Mouse (Mus musculus): Measurements from ENCODE around the gene Fgfr2. TPM values are rescaled to one million over a fixed set of nuclear protein-coding genes. Genes with fewer than 3 reads are reported as not detected.

The Fgfr2 gene
- total RNA-seq, 1 experiment, result 37.5 TPM

DNA sequence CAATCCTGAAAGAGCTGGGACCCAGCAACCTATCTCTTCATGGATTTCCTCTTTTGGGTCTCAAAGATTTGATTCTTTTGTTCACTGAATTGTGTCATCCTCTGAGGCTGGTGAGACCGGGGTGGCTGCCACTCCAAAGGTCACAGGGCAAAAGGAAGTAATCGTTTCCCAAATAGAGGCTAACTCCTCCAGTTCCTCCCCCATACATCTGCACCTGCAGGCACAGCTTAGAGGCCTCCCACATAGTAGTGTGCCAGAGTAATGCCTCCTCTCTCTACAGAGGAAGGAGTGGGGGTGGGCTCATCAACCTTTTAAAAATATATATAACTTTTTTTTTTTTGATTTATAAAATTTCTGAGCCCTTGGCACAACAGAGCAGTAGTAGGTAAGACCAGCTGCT lies 3001.6 kb downstream of the Fgfr2 start:
- Histone ChIP-seq H3K4me1 (ENCODE audit: control insufficient read depth in 2 of 2, insufficient read depth in 2 of 2, low read length in 2 of 2, poor library complexity in 1 of 2) (no peaks in the 10 kb centered on the region), H3K9ac (ENCODE audit: insufficient read depth, low read depth, low read length, poor library complexity, severe bottlenecking) (no peak overlapping the region), H3K4me3 (ENCODE audit: insufficient read depth in 1 of 2, low read depth in 1 of 2, low read length in 2 of 2, poor library complexity in 1 of 2, severe bottlenecking in 1 of 2) (no peak overlapping the region), H3K9me3 (ENCODE audit: control insufficient read depth, insufficient read depth, low read depth, low read length) (no peaks in the 10 kb centered on the region), H3K27ac (ENCODE audit: insufficient read depth, low read depth, low read length, poor library complexity, severe bottlenecking) (no peak overlapping the region), H3K36me3 (ENCODE audit: control insufficient read depth, insufficient read depth, low read length, poor library complexity, severe bottlenecking) (no peaks in the 10 kb centered on the region)
- in situ Hi-C loops (cut with MboI; ENCODE audit: low sequenced_read_pairs in 2 of 2, unreplicated experiment in 2 of 2), result no loop called here
- DNase-seq (ENCODE audit: low read depth, low spot score), result no peak
- TF ChIP-seq ZC3H11A (IDR thresholded peaks at IDR 0.05; ENCODE audit: borderline replicate concordance, low read depth, low read length) (no peak), ZNF384 (IDR thresholded peaks at IDR 0.05; ENCODE audit: low read depth, low read length) (no peak), HCFC1 (IDR thresholded peaks at IDR 0.05; ENCODE audit: borderline replicate concordance, insufficient read depth, low read length) (no peak), CHD2 (IDR thresholded peaks at IDR 0.05; ENCODE audit: low read depth, low read length) (no peak)

DNA sequence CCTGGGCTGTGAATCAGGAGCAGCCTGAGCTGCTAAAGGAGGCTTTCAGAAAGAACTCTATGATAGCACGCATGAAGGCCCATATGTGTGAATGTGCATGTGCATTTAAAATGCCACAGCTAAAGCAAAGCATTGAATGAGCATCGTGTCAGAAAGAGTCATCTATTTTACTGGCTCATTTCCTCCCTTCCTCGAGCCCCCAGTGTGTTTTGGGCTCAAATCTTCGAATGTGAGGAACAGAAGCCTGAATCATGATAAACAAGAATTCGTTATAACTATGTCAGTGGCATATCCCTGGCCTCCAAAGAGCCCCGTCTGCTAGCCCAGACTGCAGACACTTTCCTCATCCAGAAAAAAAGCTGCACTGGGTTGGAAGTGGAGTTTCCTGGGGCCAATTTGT lies 3003.7 kb downstream of the Fgfr2 start:
- Histone ChIP-seq H3K36me3 (ENCODE audit: control insufficient read depth, insufficient read depth, low read length, poor library complexity, severe bottlenecking) (no peaks in the 10 kb centered on the region), H3K9ac (ENCODE audit: insufficient read depth, low read depth, low read length, poor library complexity, severe bottlenecking) (no peak overlapping the region), H3K9me3 (ENCODE audit: control insufficient read depth, insufficient read depth, low read depth, low read length) (no peaks in the 10 kb centered on the region), H3K4me3 (ENCODE audit: insufficient read depth in 1 of 2, low read depth in 1 of 2, low read length in 2 of 2, poor library complexity in 1 of 2, severe bottlenecking in 1 of 2) (no peak overlapping the region), H3K27ac (ENCODE audit: insufficient read depth, low read depth, low read length, poor library complexity, severe bottlenecking) (no peak overlapping the region), H3K4me1 (ENCODE audit: control insufficient read depth in 2 of 2, insufficient read depth in 2 of 2, low read length in 2 of 2, poor library complexity in 1 of 2) (no peaks in the 10 kb centered on the region)
- DNase-seq (ENCODE audit: low read depth, low spot score), result no peak
- no peak for TF ChIP-seq CHD2 (IDR thresholded peaks at IDR 0.05; ENCODE audit: low read depth, low read length)
- TF ChIP-seq ZNF384 (IDR thresholded peaks at IDR 0.05; ENCODE audit: low read depth, low read length), result no peak
- TF ChIP-seq MAFK (IDR thresholded peaks at IDR 0.05; ENCODE audit: insufficient read depth, low read depth, low read length), result no peak
- no peak for TF ChIP-seq ZC3H11A (IDR thresholded peaks at IDR 0.05; ENCODE audit: borderline replicate concordance, low read depth, low read length)
- TF ChIP-seq HCFC1 (IDR thresholded peaks at IDR 0.05; ENCODE audit: borderline replicate concordance, insufficient read depth, low read length), result no peak
- in situ Hi-C loops (cut with MboI; ENCODE audit: low sequenced_read_pairs in 2 of 2, unreplicated experiment in 2 of 2), result no loop called here

- no peak overlapping the region for H3K4me3 ChIP-seq (ENCODE audit: insufficient read depth in 1 of 2, low read depth in 1 of 2, low read length in 2 of 2, poor library complexity in 1 of 2, severe bottlenecking in 1 of 2)
- DNase-seq (ENCODE audit: low read depth, low spot score), result no peak
- no peak overlapping the region for H3K27ac ChIP-seq (ENCODE audit: insufficient read depth, low read depth, low read length, poor library complexity, severe bottlenecking)
- H3K4me1 ChIP-seq (ENCODE audit: control insufficient read depth in 2 of 2, insufficient read depth in 2 of 2, low read length in 2 of 2, poor library complexity in 1 of 2), result no peaks in the 10 kb centered on the region
- no peaks in the 10 kb centered on the region for H3K36me3 ChIP-seq (ENCODE audit: control insufficient read depth, insufficient read depth, low read length, poor library complexity, severe bottlenecking)
- in situ Hi-C loops (cut with MboI; ENCODE audit: low sequenced_read_pairs in 2 of 2, unreplicated experiment in 2 of 2), result no loop called here
- no peak overlapping the region for H3K9ac ChIP-seq (ENCODE audit: insufficient read depth, low read depth, low read length, poor library complexity, severe bottlenecking)
- no peaks in the 10 kb centered on the region for H3K9me3 ChIP-seq (ENCODE audit: control insufficient read depth, insufficient read depth, low read depth, low read length)
- TF ChIP-seq CHD2 (IDR thresholded peaks at IDR 0.05; ENCODE audit: low read depth, low read length) (no peak), MAFK (IDR thresholded peaks at IDR 0.05; ENCODE audit: insufficient read depth, low read depth, low read length) (no peak), ZC3H11A (IDR thresholded peaks at IDR 0.05; ENCODE audit: borderline replicate concordance, low read depth, low read length) (no peak), ZNF384 (IDR thresholded peaks at IDR 0.05; ENCODE audit: low read depth, low read length) (no peak), HCFC1 (IDR thresholded peaks at IDR 0.05; ENCODE audit: borderline replicate concordance, insufficient read depth, low read length) (no peak)
These were observed 3004.4 kb downstream of the Fgfr2 start for GRCm38 (mm10) chr7:130118726-130119125.

DNA sequence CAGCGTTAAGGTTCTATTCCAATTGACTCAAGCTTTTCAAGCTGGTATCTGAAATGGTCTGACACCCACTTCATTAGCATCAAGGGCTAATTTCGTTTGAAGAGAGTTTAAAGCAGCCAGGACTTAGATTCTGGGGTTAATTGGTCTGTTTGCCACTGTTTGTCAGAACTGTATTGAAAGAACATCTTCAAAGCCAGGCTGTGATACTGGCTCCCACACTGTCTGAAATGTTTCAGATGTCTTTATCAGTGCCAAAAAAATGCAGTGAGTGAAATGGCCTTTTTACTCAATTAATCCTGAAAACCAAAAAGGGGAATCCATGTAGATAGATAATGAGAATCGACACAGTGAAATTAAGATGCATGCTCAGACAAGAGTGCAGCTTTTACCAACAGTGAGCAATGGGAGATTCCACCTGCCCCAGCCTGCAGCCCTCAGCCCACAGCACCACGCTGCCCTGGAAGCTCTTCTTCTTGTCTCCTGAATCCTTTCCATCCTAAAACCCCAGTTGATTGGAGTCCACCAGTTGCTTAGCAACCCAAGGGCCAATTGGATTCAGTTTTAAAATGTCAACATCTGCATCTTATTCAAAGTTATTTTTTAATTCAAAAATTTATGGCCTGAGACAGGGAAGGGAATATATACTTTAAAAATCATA lies 3005.6 kb downstream of the Fgfr2 start:
- Histone ChIP-seq H3K4me3 (ENCODE audit: insufficient read depth in 1 of 2, low read depth in 1 of 2, low read length in 2 of 2, poor library complexity in 1 of 2, severe bottlenecking in 1 of 2) (no peak overlapping the region), H3K27ac (ENCODE audit: insufficient read depth, low read depth, low read length, poor library complexity, severe bottlenecking) (no peak overlapping the region), H3K9me3 (ENCODE audit: control insufficient read depth, insufficient read depth, low read depth, low read length) (no peaks in the 10 kb centered on the region), H3K36me3 (ENCODE audit: control insufficient read depth, insufficient read depth, low read length, poor library complexity, severe bottlenecking) (no peaks in the 10 kb centered on the region), H3K9ac (ENCODE audit: insufficient read depth, low read depth, low read length, poor library complexity, severe bottlenecking) (no peak overlapping the region), H3K4me1 (ENCODE audit: control insufficient read depth in 2 of 2, insufficient read depth in 2 of 2, low read length in 2 of 2, poor library complexity in 1 of 2) (no peaks in the 10 kb centered on the region)
- in situ Hi-C loops (cut with MboI; ENCODE audit: low sequenced_read_pairs in 2 of 2, unreplicated experiment in 2 of 2), result no loop called here
- no peak for DNase-seq (ENCODE audit: low read depth, low spot score)
- TF ChIP-seq ZC3H11A (IDR thresholded peaks at IDR 0.05; ENCODE audit: borderline replicate concordance, low read depth, low read length) (no peak), MAFK (IDR thresholded peaks at IDR 0.05; ENCODE audit: insufficient read depth, low read depth, low read length) (no peak), ZNF384 (IDR thresholded peaks at IDR 0.05; ENCODE audit: low read depth, low read length) (no peak), CHD2 (IDR thresholded peaks at IDR 0.05; ENCODE audit: low read depth, low read length) (no peak), HCFC1 (IDR thresholded peaks at IDR 0.05; ENCODE audit: borderline replicate concordance, insufficient read depth, low read length) (no peak)
